Mouse (Mus musculus): ENCODE results near the gene 1190007I07Rik. TPM values are rescaled to one million over a fixed set of nuclear protein-coding genes. Genes with fewer than 3 reads are reported as not detected.

Gene 1190007I07Rik
- 10 to 100 TPM; 27.0 to 28.9 TPM for total RNA-seq (2021)
- long read RNA-seq, experiment 1, transcript 1190007I07Rik-201 (3 exons, 716 nt), result major isoform, 8 of 11 reads
- long read RNA-seq, experiment 1, partial matches to known transcripts, result 0 of 11 reads
- long read RNA-seq, experiment 1, other reads (novel, unspliced or antisense), result 2 of 11 reads
- long read RNA-seq, experiment 2, partial matches to known transcripts, result 0 of 4 reads
- long read RNA-seq, experiment 2, other reads (novel, unspliced or antisense), result 0 of 4 reads

DNA sequence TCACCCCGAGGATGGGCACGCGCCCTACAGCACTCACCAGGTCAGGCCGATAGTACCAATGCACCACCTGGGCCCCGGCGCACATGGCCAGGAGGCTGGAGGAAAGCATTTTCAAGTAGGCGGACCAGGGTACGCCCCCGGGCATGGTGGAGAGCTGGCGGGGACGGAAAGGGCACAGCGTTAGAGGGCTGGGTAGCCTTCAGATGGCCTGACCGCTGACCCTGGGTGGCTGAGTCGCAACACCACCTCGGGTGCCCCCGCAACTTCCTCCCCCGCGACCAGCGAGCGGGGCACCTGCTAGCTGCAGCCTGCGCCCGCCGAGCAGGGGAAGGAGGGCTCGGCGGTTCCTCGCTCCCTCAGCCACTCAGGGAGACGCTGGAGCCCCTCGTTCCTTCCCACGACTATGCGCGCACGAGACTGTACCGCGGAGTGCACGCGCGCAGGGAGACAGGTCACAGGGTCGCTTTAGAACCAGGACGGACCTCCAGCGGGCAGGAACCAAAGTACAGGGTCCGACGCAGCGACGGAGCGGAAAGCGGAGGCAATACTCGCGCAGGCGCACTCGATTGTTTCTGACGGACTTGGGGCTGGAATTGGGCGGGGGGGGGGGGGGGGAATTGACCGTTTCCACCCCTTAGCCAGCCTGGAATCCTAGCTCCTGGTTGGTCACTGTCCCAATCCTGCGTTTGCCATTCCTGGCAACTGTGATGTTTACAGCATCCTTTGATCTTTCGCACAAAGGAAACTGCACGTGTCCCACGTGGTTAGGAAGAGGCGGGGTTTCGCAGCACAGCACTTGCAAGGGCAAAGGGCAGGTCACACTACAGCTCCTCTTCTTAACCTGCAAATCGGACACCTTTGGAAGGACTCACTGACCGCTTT, at the start of gene 1190007I07Rik:
Gene 1190007I07Rik, minus strand, starts transcription at position 558 of the 882 bp plus-strand sequence.
- DNase-seq, result peak; percentile 95

DNA sequence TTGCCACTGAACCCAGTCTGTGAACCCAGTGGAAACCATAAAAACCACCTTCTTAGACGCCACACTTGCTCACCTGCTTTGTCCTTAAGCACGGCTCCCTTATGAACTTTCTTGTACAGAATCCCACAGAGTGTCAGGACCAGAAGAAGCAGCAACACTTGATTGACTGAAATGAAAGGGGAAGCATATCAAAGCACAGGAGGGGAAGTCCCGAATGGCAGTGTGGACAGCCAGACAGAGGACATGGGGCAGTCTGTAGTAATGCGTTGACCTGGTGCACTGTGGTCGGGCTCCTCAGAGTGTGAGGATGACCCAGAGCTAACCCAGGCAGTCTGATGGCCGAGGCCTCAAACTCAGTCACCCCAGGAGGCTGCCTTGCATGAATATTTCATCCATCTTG, 47.2 kb upstream of the 1190007I07Rik start:
- DNase-seq, result no peak

DNA sequence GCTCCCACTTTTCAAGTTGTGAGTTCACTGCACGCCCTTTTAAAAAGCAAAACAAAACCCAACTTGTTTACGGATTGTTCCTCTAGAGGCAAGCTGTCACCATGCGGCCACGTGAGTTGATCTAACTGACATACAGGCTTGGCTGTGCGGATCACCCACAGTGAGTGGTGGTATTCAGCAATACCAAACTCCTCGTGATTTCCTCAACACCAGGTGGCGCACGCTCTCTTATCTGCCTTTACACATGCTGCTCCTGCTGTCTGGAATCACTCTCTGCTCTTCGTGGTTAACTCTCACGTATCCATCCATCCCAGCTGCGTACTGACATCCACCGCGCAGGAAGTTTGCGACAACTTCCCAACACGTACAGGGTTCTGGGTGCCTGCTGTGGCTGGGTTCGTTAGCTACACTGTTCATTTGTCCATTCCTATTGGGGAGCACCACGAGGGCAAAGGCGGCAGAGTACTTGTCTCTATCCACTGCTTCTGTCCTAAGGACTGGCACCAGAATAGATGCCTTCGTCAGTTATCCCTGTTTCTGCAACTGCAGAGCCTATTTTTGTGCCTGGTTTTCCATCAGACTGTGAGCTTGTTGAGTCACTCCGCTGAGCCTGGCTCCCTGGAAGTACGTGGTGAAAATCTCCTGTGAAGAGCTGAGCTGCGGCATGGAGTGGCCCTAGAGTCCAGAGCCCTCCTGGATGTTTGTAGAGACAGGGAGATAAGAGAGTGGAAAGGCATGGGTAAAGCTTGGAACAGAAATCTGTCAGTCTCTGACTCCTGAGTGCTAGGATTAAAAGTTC, 43.6 kb upstream of the 1190007I07Rik start:
- peak; percentile 82 for DNase-seq

DNA sequence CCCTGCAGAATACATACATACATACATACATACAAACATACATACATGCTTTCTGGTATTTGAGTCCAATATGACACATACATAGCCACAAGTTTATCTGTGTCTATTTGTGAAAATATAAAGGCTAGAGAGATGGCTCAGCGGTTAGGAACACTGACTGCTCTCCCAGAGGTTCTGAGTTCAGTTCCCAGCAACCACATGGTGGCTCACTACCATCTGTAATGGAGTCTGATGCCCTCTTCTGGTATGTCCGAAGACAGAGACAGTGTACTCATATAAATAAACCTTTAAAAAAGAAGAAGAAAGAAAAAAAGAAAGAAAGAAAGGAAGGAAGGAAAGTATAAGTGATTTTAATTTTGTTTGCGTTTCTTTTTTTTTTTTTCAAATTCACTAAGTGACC, 42.9 kb upstream of the 1190007I07Rik start:
- no peak for DNase-seq

DNA sequence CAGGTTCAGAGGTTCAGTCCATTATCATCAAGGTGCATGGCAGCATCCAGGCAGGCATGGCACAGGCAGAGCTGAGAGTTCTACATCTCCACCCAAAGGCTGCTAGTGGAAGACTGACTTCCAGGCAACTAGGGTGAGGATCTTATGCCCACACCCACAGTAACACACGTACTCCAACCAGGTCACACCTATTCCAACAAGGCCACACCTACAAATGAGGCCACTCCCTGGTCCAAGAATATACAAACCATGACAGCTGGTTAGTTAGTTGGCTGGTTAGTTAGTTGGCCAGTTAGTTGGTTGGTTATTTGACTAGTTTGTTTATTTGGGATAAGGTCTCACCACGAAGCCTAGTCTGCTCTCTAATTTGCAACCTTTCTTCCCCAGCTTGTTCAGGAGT, 40.3 kb upstream of the 1190007I07Rik start:
- no peak for DNase-seq

DNA sequence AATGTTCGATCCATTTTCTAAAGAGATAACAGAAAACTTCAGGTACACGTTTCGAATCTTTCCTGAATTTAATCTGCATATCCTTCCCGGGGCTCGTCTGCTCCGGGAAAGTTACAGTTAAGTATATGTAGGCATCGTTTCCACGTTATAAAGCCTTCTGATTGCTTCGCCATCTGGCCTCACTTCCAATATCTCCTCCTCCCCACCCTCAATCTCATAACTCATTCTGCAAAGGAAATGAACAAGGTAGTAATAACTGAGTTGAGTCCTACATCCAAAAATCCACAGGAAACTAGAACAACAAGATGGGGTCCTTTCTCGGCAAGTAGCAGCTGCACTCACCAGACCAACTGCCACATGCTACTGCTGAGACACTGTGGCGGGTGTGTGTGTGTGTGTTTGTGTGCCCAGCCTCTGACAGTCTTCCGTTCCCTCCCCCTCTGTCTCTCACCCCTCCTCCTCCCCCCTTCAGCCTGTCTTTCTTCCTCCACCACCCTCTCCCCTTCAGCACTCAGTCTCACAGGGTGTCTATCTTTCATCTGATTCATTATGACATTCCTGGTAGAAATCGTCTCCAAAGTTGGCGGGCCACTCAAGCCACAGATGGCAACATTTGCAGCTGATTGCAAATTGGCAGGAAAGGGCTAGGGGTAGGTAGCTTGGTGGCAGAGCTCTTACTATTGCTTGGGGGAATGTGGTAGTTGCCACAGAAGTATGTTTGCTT, 39.4 kb upstream of the 1190007I07Rik start:
- no peak for DNase-seq

DNA sequence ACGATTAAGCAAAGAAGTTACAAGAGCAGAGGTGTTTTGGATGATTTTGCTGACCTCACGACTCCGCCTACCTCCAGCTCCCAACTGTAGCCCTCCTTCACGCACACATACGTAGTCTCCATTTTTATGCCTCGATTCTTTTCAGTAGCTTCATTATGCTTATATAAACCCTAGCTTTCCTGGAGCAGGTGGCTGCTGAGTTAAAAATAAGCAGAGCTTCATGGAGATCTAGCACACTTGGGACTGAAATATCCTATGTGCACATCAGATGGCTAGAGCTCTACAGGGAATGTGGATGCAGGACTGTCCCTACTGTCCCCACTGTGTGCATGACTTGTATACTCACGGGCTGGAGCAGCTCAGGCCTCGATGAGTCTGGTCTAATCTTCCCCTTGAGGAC, 38.8 kb upstream of the 1190007I07Rik start:
- no peak for DNase-seq

DNA sequence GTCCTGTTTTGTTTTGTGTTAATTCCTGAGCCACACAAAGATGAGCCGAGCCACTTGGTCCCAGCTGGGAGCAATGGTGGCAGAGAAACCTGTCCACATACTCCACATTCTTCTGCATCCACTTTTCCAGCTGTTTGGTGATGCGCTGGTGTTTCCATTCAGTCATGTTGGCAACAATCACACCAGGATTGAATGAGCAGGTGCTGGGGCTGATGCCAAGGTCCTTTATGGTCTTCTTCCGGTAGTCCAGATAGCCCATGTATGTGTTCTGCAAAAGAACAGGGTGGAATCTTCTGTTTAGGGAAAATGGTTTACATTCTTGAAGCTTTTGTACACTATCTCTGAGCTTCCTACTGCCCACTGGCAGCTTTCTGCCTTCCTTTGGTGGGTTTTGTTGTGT, 31.6 kb upstream of the 1190007I07Rik start:
- peak; percentile 29 for DNase-seq

DNA sequence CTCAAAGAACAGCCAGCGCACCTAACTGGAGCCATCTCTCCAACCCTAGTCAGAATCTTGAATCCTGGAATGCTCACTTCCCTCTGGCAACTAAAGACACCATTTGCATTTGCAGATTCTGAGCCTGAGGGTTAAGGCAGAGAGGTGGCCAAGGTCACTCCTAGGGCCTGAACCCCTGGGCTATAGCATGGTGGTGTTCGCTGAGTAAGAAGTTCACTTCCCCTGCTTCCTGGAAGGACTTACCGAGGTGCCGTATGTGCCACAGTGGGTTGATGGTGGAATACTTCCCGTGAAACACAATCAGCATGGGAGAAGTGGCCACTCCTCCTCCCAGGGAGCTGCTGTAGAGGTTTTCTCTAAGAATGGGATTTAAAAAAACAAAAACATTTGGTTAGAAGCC, 29.6 kb upstream of the 1190007I07Rik start:
- DNase-seq, result no peak

DNA sequence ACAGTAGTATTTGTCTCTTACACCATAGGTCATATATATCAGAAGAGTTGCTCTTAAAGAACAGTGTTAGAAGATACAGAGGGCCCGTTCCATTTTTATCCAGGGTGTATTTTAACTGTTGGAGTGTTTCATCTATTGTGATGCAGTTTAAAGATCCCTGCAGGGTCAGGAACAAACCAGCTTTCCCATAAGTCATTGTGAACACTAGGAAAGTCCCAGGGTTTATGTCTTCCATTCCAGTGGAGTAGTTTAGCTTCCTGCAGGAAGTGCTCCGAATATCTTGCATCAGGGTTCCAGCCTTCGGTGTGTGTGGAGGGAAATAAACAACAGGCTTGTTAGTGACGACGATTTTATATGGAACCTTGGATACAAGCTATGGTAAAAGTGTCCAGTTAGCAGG, 28.2 kb upstream of the 1190007I07Rik start:
- DNase-seq, result no peak

DNA sequence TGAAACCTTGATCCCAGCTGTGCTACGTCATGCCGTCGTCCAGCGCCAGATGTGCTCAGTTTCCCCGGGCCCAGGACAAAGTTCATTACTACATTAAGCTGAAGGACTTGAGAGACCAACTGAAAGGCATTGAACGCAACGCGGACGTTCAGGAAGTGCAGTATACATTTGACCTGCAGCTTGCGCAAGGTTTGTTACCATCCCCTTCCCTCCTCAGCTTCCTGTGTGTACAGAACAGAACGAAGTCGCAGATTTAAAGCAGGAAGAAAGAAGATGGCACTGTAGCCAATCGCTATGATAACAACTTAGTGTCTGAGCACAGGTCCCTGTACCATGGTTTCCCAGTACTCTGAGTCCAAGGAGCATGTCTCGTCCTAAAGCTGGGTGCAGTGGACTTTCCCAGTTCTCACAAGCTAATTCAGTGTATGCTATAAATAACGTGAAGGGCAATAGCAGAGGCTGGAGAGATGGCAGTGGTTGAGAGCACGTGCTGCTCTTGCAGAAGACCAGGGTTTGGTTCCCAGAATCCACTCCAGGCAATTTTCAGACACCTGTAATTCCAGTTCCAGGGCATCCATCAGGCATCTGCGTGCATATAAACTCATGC, 24.3 kb upstream of the 1190007I07Rik start:
- no peak for DNase-seq

DNA sequence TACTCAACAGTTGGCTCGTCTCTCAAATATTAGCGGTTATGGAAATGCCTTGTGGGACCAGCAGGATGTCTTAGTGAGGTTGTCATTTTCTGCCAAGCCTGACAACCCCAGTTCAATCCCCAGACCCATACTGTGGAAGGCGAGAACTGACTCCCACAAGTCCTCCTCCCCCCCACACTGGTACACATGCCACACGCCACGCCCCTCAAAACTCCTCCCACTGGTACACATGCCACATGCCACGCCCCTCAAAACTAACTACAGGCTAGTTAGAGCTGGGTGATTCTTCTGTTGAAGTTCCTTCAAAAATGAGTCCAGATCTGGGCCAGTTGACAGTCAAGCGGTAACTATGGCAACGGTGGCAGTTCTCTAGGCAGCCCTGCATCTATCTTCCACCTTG, 23.1 kb upstream of the 1190007I07Rik start:
- DNase-seq, result no peak

DNA sequence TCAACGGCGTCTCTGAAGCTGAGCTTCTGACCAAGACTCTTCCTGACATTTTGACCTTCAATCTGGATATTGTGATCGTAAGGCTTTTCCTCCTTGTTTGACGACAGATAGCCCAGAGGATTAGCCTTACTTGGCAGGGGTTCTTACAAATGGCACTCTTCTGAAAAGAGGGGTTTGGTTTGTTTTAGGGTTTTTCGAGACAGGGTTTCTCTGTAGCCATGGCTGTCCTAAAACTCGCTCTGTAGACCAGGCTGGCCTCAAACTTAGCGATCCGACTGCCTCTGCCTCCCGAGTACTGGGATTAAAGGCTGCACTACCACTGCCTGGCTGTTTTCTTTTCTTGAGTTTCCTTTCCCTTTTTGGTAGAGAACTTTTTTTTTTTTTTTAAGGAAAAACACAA, 18.5 kb upstream of the 1190007I07Rik start:
- no peak for DNase-seq

DNA sequence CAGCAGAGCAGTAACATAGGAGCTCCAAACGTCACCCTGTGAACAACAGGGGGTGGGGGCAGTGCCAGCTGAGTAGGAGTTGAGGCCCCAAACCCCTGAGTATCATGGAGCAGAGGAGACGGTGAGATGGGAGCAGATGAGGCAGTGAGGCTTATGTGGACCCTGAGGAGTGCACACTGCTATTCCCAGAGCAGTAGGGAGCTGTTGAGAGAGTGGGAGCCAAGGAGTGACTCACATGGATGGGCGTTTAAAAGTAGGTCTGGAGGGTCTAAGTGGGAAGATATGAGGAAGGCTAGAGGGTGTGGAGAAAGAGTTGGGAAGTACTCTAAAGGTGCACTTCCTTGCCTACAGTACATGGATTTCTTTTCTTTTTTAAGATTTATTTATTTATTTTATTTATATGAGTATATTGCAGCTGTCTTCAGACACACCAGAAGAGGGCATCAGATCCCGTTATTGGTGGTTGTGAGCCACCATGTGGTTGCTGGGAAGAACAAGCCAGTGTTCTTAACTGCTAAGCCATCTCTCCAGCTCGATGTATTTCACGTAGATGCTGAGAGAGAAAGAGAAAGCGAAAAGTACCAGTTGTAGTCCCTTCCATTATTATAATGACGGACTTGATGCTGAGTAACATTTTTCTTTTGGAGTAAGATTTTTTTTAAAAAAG, 16.1 kb upstream of the 1190007I07Rik start:
- DNase-seq, result no peak

DNA sequence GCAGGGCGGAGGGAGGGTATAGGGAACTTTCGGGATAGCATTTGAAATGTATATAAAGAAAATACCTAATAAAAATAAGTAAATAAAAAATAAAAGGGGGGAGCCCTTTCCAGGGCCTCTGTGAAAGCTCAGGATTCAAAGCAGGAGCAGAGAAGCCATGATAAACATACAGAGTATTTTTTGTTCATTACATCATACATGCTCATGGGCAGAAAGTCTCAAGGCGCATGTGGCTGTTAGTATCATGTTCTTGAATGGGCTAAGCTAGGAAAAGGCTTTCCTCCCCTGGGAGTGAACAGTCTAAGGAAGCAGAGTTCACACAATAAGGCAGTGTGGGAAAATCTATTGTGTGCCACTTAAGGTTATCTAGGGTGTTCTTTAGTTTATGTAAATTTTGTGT, 13.3 kb upstream of the 1190007I07Rik start:
- DNase-seq, result no peak

DNA sequence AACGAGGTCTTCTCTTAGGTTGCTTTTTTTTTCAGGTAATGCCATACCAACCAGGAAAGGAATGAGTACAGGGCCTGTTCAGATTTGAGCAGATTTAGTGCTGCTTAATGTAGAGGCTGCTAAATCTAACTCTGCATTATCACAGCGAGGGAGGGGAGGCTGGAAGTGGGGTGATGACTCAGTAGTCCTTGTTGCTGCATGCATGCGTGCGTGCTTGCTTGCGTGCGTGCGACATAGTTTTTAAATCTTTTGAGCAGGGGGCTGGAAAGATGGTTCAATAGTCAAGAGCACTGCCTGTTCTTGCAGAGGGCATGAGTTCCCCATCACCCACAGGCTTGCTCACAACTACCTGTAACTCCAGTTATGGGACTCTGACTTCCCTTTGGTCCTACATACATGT, 11.3 kb upstream of the 1190007I07Rik start:
- no peak for DNase-seq

DNA sequence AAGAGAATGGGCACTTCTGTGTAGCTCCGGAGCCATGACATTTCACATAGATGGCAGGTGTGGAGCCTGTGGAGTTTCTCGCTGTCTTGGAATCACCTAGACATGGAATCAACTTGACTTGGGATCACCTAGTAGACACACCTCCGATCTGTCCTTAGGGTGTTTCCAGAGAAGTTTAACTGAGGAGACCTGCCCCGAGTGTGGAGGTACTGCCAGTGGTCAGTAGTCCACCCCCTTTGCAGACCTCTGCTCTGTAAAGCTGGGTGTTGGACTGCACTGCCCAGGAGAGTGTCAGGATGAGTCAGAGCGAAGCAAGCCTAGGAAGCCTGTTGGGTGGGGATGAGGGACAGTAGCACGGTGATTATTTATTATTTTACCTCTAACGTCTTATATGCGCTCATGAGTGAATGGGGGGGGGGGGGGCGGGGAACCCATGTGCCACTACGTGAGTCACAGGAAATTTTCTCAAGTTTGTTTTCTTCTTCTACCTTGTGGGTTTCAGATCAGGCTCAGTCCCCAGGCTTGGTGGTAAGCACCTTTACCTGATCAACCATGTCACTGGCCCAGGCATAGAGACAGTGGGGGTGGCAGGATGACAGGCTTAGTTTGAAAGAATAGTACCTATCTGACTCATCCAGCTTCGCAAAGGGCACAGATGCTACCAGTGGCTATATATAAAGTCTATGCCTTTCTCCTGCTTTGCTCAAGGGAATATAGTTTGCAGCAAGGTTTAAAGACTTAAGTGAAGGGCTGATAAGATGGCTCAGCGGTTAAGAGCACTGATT, 9.7 kb upstream of the 1190007I07Rik start:
- no peak for DNase-seq

DNA sequence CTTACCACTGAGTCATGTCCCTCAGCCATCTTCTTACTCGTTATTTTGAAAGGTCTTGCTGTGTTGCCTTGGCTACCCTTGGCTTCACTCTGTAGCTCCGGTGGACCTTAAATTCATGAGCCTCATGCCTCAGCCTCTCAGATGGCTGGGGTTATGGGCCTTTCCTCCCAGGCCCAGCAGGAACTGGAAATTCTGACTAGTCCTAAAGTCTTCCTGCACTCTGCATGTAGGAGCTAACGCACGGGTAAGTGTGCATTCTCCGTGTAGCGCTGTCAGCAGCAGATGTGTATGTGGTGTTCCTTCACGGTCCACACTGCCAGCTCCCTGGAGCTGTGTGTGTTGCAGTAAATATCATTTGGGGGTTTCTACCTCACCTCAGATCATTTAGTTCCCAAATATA, 8.1 kb upstream of the 1190007I07Rik start:
- DNase-seq, result no peak

DNA sequence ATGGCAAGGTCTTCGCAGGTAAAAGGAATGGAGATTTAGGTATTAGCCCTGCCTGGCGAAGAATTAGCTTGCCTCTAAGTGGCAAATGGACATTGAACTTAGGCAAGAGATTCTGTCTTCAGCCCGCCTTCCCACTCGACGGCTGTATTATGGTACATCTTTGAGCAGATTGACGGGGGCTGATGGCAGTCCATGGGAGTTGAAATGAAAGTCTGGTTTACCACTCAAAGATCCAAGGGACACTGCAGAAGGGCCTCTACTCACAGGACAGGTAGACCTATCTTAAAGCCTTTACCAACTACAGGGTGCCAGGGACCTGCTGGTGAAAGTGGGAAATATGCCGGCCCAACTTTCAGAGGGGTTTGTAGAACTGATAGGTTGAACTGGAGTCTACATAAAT, 7.5 kb upstream of the 1190007I07Rik start:
- DNase-seq, result no peak

DNA sequence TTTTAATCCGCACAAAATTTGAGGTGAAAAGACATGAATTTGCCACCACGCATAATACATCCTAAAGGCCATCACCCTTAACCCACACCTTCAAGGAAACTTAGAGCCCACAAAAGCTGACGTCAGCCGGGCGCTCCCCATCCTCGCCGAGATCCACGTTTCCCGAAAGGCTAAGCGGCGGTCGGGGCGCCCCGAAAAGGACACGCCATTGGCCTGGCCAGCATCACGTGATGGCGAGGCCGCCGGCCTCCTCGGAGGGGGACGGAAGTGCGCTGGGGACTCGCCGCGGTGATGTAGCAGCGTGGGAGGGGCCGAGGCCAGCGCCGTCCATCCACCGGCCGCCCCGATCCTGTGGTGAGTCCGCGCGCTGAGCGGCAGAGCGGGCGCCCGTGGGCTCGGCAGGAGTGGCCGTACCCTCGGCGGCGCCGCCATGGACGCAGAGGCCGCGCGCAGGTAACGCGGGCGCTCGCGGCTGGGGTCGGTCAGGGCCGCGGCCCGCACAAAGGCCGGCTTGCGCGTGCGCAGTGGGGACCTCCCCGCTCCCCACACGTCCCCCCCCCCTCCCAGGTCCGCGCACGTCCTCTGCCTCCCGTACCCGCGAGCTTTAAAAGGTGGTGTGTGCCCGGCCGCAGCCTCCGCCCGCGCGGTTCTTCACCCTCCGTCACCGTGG, 6.7 kb upstream of the 1190007I07Rik start, which contains the start of gene Tdg:
Gene Tdg, plus strand, starts transcription at position 243 of the 670 bp plus-strand sequence.
- DNase-seq, result peak; percentile 87
